Mouse (Mus musculus) cerebellum, adult 11-12 months (tissue): ENCODE results near the gene Arih1.

ENCODE experiments used
- DNase-seq: peaks from one replicate; pipeline ENCODE4 v3.0.0; 2022

Gene Arih1

GRCm38 (mm10) chr9:59486549-59487065 is at the start of gene Arih1:
TSS of gene Arih1 (minus strand) at chr9:59486618.
- DNase-seq = peak; percentile 98

DNA sequence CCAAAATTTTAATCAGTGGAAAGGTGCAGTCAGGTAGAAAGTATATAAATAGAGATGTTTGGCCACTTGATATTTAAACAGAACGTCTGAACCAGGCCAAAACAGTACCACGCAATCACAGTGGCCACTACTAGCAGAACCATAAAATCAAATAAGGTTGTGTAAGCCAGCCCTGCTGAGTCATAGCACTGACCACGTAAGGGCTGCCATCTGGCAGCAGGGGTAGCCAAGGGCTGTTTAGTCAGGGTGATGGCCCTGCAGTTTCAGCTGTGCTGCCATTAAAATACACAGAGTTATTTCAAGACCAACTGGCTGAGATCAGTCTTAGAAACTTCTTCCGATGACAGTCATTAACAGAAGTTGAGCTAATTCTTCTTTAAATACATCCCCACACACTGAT is 47.5 kb upstream of the Arih1 start:
- DNase-seq = peak; percentile 83

DNA sequence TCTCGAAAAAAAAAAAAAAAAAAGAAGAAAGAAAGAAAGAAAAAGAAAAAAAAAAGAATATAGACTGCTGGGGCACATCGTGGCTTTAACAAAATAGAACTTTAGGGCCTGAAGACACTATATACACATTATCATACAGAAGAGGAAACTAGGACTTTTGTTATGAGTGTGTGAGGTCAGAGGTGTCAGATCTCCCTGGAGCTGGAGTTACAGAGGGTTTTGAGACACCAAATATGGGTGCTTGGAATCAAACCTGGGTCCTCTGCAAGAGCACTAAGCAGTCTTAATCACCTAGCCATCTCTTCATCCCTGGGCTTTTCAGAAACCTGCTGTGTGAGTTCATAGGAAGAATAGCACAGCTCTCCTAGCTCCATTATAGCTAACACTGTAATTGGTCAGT is 47.0 kb upstream of the Arih1 start:
- no peak for DNase-seq

GRCm38 (mm10) chr9:59531645-59532044 is 45.2 kb upstream of the Arih1 start:
- DNase-seq = no peak

- no peak for DNase-seq
Measured at GRCm38 (mm10) chr9:59528274-59528673, 41.9 kb upstream of the Arih1 start.

GRCm38 (mm10) chr9:59527580-59527979 is 41.2 kb upstream of the Arih1 start:
- DNase-seq = no peak

GRCm38 (mm10) chr9:59526727-59527126 is 40.3 kb upstream of the Arih1 start:
- no peak for DNase-seq

DNA sequence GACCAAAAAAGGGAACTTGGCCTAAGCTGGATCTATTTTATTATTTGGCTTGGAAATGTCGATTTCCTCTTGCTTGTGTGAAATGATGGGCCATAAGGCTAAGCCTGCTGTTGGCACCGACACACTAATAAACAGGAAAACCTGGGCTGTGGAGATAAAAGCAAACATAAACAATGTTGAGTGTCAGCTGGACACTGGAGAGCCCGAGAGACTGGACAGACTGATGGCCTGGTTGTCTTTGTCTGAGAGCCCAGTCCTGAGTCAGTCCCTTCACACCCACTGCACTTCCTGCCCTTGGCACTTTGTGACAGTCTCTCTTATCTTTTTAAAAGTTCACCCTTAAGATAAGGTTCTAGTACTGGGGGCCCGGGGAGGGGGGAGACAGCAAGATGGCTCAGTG is 36.5 kb upstream of the Arih1 start:
- no peak for DNase-seq

GRCm38 (mm10) chr9:59519396-59519795 is 33.0 kb upstream of the Arih1 start:
- DNase-seq = no peak

DNA sequence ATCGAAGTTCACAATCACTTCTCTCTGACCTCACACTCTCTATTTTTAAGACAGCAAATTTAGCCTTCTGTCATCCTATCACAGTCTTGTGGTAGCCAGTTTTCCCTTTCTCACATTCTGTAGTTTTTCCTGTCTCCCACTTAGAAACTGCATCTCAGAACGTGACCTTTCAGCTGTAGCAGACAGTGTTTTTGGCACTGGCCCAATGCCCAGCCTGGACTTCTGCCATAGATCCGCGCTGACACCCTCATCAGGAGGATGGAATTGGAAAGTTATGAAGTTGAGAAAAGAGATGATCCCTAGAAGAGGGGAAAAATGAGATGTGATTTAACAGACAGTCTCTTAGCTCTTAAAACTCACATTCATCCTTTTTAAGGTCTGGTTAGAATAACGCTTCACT is 32.6 kb upstream of the Arih1 start:
- DNase-seq = no peak

- DNase-seq = no peak
Measured at GRCm38 (mm10) chr9:59517127-59517526, 30.7 kb upstream of the Arih1 start.

DNA sequence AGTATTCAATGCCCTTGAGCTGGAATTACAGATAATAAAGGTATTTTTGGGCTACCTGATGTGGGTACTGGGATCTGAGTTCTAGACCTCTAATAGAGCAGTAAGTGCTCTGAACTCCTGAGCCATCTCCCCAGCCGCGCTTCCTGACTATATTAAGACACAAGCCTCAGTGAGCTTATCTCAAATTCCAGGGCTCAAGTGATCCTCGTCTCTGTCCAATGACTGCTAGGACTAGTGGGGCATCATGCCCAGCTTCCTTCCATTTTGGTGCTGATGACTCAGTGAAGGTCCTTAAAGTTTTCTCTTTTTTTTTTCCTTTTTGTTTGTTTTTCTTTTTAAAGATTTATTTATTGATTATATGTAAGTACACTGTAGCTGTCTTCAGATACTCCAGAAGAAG is 28.7 kb upstream of the Arih1 start:
- DNase-seq = no peak

- no peak for DNase-seq
Measured at GRCm38 (mm10) chr9:59512381-59512780, 26.0 kb upstream of the Arih1 start.

- DNase-seq = no peak
Measured at GRCm38 (mm10) chr9:59508146-59508545, 21.7 kb upstream of the Arih1 start.

- no peak for DNase-seq
Measured at GRCm38 (mm10) chr9:59487331-59487730, 913 bp upstream of the Arih1 start.

DNA sequence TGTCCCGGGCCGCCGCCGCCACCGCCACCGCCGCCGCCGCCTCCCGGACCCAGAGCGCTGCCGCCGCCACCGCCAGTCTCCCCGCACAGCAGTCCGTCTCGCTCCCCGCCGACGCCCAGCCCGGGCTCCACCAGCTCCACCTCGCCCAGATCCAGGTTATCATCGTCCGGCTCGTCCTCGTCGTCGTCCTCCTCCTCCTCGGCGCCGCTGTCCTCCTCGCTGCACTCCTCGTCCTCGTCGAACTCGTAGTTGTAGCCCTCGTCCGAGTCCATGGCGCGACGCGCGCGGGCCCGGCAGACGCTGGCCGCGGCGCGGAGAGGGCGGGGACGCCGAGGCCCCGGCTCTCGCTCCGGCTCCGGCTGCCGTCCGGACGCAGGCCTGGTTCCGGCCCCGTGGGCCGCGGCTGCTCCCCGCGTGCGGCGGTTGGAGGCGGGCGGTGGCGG is 321 bp downstream of the Arih1 start:
- DNase-seq = no peak

- DNase-seq = peak; percentile 74
Measured at GRCm38 (mm10) chr9:59485511-59486075, 825 bp downstream of the Arih1 start.

GRCm38 (mm10) chr9:59484760-59485159 is 1.7 kb downstream of the Arih1 start:
- DNase-seq = no peak

GRCm38 (mm10) chr9:59482419-59482818 is 4.0 kb downstream of the Arih1 start:
- DNase-seq = no peak

DNA sequence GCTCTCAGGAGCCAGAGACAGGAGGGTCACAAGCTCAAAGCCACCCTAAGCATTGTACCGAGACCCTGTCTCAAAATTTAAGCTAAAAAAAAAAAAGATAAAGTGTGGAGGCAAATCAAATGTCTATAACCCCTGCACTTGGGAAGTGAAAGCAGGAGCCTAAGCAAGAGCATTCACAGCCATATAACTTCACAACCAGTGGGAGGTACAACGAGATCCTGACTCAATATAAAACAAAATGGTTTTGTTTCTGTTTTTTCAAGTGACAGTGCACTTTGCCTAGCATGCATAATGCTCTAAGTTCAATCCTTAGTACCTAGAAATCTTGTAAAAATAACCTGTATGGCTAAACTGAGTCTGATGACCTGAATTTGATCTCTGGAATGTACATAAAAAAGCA is 9.8 kb downstream of the Arih1 start:
- DNase-seq = no peak

GRCm38 (mm10) chr9:59474838-59475237 is 11.6 kb downstream of the Arih1 start:
- DNase-seq = no peak

- no peak for DNase-seq
Measured at GRCm38 (mm10) chr9:59473171-59473570, 13.2 kb downstream of the Arih1 start.

GRCm38 (mm10) chr9:59469446-59469845 is 17.0 kb downstream of the Arih1 start:
- no peak for DNase-seq

GRCm38 (mm10) chr9:59464293-59464692 is 22.1 kb downstream of the Arih1 start:
- no peak for DNase-seq

- DNase-seq = no peak
Measured at GRCm38 (mm10) chr9:59458997-59459510, 27.4 kb downstream of the Arih1 start.
